Mouse (Mus musculus): ENCODE measurements around the gene Cacybp.

GRCm38 (mm10) chr1:160209844-160210243 lies 2.8 kb downstream of the Cacybp start:
- TF ChIP-seq CTCF (IDR thresholded peaks at IDR 0.05; ENCODE audit: low read depth): no peak
- no peak for TF ChIP-seq EP300 (IDR thresholded peaks at IDR 0.05; ENCODE audit: low read depth)

Measured in heart, postnatal 0 days (tissue).